ENCODE assay signal across 7 mouse cellular contexts in genomic region chr13:81658053-81658752, GRCm38 (mm10). TPM values are rescaled to one million over a fixed set of nuclear protein-coding genes. Genes with fewer than 3 reads are reported as not detected.
DNase-seq lines count a peak whose midpoint lies in the region; ATAC-seq lines count a peak whose summit lies in the region.

No protein-coding gene starts in this region.

- H3K4me1 ChIP-seq in embryonic facial prominence, embryonic 15.5 days, result peaks cover 24% of the 10 kb centered on the region
- H3K4me1 ChIP-seq in midbrain, embryonic 16.5 days (ENCODE audit: control insufficient read depth, insufficient read depth, low read length), result peaks cover 17% of the 10 kb centered on the region

- H3K27ac ChIP-seq in embryonic facial prominence, embryonic 15.5 days (replicated peaks), result peak overlapping the region; percentile 76
- peak overlapping the region; percentile 89 for H3K27ac ChIP-seq in midbrain, embryonic 16.5 days (ENCODE audit: low read length)

- WGBS in embryonic facial prominence, embryonic 15.5 days, result 6% methylated on average over 21 of the region's 21 CpGs
- WGBS in midbrain, embryonic 16.5 days, result 4% methylated on average over 21 of the region's 21 CpGs

- peak overlapping the region; percentile 62 for H3K4me2 ChIP-seq in embryonic facial prominence, embryonic 15.5 days (replicated peaks)
- H3K4me2 ChIP-seq in midbrain, embryonic 16.5 days (ENCODE audit: low read length), result peak overlapping the region; percentile 80

- H3K9me3 ChIP-seq in embryonic facial prominence, embryonic 15.5 days (replicated peaks), result no peaks in the 10 kb centered on the region
- no peaks in the 10 kb centered on the region for H3K9me3 ChIP-seq in midbrain, embryonic 16.5 days (replicated peaks; ENCODE audit: control insufficient read depth, low read length, poor library complexity, severe bottlenecking)

- H3K27me3 ChIP-seq in embryonic facial prominence, embryonic 15.5 days, result no peaks in the 10 kb centered on the region
- H3K27me3 ChIP-seq in midbrain, embryonic 16.5 days (ENCODE audit: control insufficient read depth, insufficient read depth, low read depth, low read length), result no peaks in the 10 kb centered on the region

- H3K4me3 ChIP-seq in embryonic facial prominence, embryonic 15.5 days (replicated peaks), result peak overlapping the region; percentile 58
- H3K4me3 ChIP-seq in midbrain, embryonic 16.5 days (ENCODE audit: low read depth, low read length), result peak overlapping the region; percentile 73

- 0 out of 2 replicates have a peak, but pooled peaks cover 3% of the 10 kb centered on the region for H3K36me3 ChIP-seq in embryonic facial prominence, embryonic 15.5 days
- no peaks in the 10 kb centered on the region for H3K36me3 ChIP-seq in midbrain, embryonic 16.5 days (ENCODE audit: control insufficient read depth, insufficient read depth, low read length)

- H3K9ac ChIP-seq in embryonic facial prominence, embryonic 15.5 days, result peak overlapping the region; percentile 44
- H3K9ac ChIP-seq in midbrain, embryonic 16.5 days (ENCODE audit: low read depth, low read length), result peak overlapping the region; percentile 82

- DNase-seq in right cerebral cortex, adult 2 months (ENCODE audit: low spot score in 2 of 2), result peak; percentile 21
- no peak for DNase-seq in right cerebral cortex, postnatal 36 days (ENCODE audit: low spot score in 2 of 2)
- no peak for DNase-seq in adrenal gland, adult (ENCODE audit: inconsistent age in 2 of 2, low spot score in 1 of 2)
- DNase-seq in layer of hippocampus, postnatal 10 days (ENCODE audit: low spot score in 2 of 2), result no peak

- ATAC-seq in embryonic facial prominence, embryonic 15.5 days (ENCODE audit: insufficient number of reproducible peaks, low FRiP score, low TSS enrichment, low read depth), result no peak
- ATAC-seq in inflammation-experienced regulatory T-cells, adult 6 months, result peak; percentile 8
- ATAC-seq in midbrain, embryonic 16.5 days, result peak; percentile 33

RNA-seq across cellular contexts. Expression of gene Lysmd3, which starts 0.7 kb away (rescaled TPM):
- polyA plus RNA-seq in embryonic facial prominence, embryonic 15.5 days (2015; fragmentation: Nextera tagmentation; extraction: Ambion mirVana), result 25.2 and 25.8 TPM in 2 replicates
- 10 to 100 TPM; 15.7 to 26.2 (median 20.9) TPM for polyA plus RNA-seq in inflammation-experienced regulatory T-cells, adult 6 months (2017; shearing (Covaris generic))
- polyA plus RNA-seq in midbrain, embryonic 16.5 days (2015; fragmentation: Nextera tagmentation; extraction: Ambion mirVana), result 16.0 and 20.1 TPM in 2 replicates
- 10 to 100 TPM in 1 of 2 experiments, 1 to 10 TPM in 1; 8.7 to 13.1 TPM for total RNA-seq in layer of hippocampus, postnatal 10 days (2021)

RNA-seq across cellular contexts. Expression of gene Adgrv1, which starts 25.2 kb away (rescaled TPM):
- 1.2 and 2.0 TPM in 2 replicates for polyA plus RNA-seq in embryonic facial prominence, embryonic 15.5 days (2015; fragmentation: Nextera tagmentation; extraction: Ambion mirVana)
- polyA plus RNA-seq in inflammation-experienced regulatory T-cells, adult 6 months (2017; shearing (Covaris generic)), result under 1 TPM; 0.24 to 0.54 (median 0.31) TPM
- polyA plus RNA-seq in midbrain, embryonic 16.5 days (2015; fragmentation: Nextera tagmentation; extraction: Ambion mirVana), result 6.6 and 13.0 TPM in 2 replicates
- total RNA-seq in layer of hippocampus, postnatal 10 days (2021), result 1 to 10 TPM; 5.9 to 6.0 TPM

RNA-seq across cellular contexts. Expression of gene Polr3g, which starts 52.6 kb away (rescaled TPM):
- 29.5 and 36.0 TPM in 2 replicates for polyA plus RNA-seq in embryonic facial prominence, embryonic 15.5 days (2015; fragmentation: Nextera tagmentation; extraction: Ambion mirVana)
- 1 to 10 TPM; 8.5 to 9.9 (median 9.3) TPM for polyA plus RNA-seq in inflammation-experienced regulatory T-cells, adult 6 months (2017; shearing (Covaris generic))
- 3.3 and 3.8 TPM in 2 replicates for polyA plus RNA-seq in midbrain, embryonic 16.5 days (2015; fragmentation: Nextera tagmentation; extraction: Ambion mirVana)
- total RNA-seq in layer of hippocampus, postnatal 10 days (2021), result 1 to 10 TPM; 3.0 to 3.8 TPM

RNA-seq across cellular contexts. Expression of gene Mblac2, which starts 52.9 kb away (rescaled TPM):
- polyA plus RNA-seq in embryonic facial prominence, embryonic 15.5 days (2015; fragmentation: Nextera tagmentation; extraction: Ambion mirVana), result 11.6 and 13.1 TPM in 2 replicates
- 10 to 100 TPM in 2 of 3 experiments, 1 to 10 TPM in 1; 5.2 to 15.0 (median 14.6) TPM for polyA plus RNA-seq in inflammation-experienced regulatory T-cells, adult 6 months (2017; shearing (Covaris generic))
- 41.3 and 55.4 TPM in 2 replicates for polyA plus RNA-seq in midbrain, embryonic 16.5 days (2015; fragmentation: Nextera tagmentation; extraction: Ambion mirVana)
- total RNA-seq in layer of hippocampus, postnatal 10 days (2021), result 10 to 100 TPM; 34.3 to 36.5 TPM

Comparison
In these comparisons a context has a peak if more than half of its experiments do, and no peak if none do; other contexts are left out.
1. DNase-seq: peak in right cerebral cortex, adult 2 months (2 of 2); none in right cerebral cortex, postnatal 36 days (0 of 2), adrenal gland, adult (0 of 2) and layer of hippocampus, postnatal 10 days (0 of 2).